Mouse (Mus musculus) macrophage (primary cell): Measurements from ENCODE around the gene Kif13a. TPM values are rescaled to one million over a fixed set of nuclear protein-coding genes. Genes with fewer than 3 reads are reported as not detected.

Experiments used
- H3K27ac ChIP-seq: fragments of 350-480 bp; formaldehyde crosslinking; 2 replicates; pipeline ENCODE4 v1.9.0; 2021
- H3K36me3 ChIP-seq: fragments of 350-480 bp; formaldehyde crosslinking; 2 replicates; pipeline ENCODE4 v1.9.0; 2021; ENCODE audit errors: inconsistent target
- H3K4me3 ChIP-seq: fragments of 350-480 bp; formaldehyde crosslinking; 2 replicates; pipeline ENCODE4 v1.9.0; 2021; ENCODE audit errors: inconsistent target
- H3K79me2 ChIP-seq: fragments of 350-480 bp; formaldehyde crosslinking; 2 replicates; pipeline ENCODE4 v1.9.0; 2021; ENCODE audit errors: inconsistent target
- WGBS: methylation state at CpG from one replicate; pipeline ENCODE4 v1.1.7; 2026; ENCODE audit warnings: inconsistent platforms; ENCODE audit not compliant: missing documents; 5-methylcytosine and 5-hydroxymethylcytosine counted together
- polyA plus RNA-seq: library from polyadenylated mRNA; stranded (reverse); fragments of 250-400 nt; gene quantifications from 3 replicates; pipeline ENCODE4 v1.2.4, GENCODE M21; 2018; ENCODE audit warnings: inconsistent platforms

Kif13a gene
- polyA plus RNA-seq, 1 experiment from 2014 or later, result 19.7 TPM

GRCm38 (mm10) chr13:46943294-46943693, 13.6 kb upstream of the Kif13a start:
- no peak overlapping the region for H3K27ac ChIP-seq
- no peaks in the 10 kb centered on the region for H3K36me3 ChIP-seq
- no peaks in the 10 kb centered on the region for H3K79me2 ChIP-seq
- H3K4me3 ChIP-seq, result no peak overlapping the region

- no peak overlapping the region for H3K4me3 ChIP-seq
- whole genome bisulfite sequencing, result 85% methylated on average over 10 of the region's 10 CpGs
- no peaks in the 10 kb centered on the region for H3K36me3 ChIP-seq
- no peak overlapping the region for H3K27ac ChIP-seq
- no peaks in the 10 kb centered on the region for H3K79me2 ChIP-seq
Observed at GRCm38 (mm10) chr13:46934116-46934515, 4.4 kb upstream of the Kif13a start.

GRCm38 (mm10) chr13:46932846-46933245, 3.2 kb upstream of the Kif13a start:
- Histone ChIP-seq H3K4me3 (no peak overlapping the region), H3K79me2 (peaks cover 11% of the 10 kb centered on the region; the same call in 1 of the 2 replicates), H3K27ac (no peak overlapping the region), H3K36me3 (no peaks in the 10 kb centered on the region)
- WGBS, result 76% methylated on average over 6 of the region's 6 CpGs

DNA sequence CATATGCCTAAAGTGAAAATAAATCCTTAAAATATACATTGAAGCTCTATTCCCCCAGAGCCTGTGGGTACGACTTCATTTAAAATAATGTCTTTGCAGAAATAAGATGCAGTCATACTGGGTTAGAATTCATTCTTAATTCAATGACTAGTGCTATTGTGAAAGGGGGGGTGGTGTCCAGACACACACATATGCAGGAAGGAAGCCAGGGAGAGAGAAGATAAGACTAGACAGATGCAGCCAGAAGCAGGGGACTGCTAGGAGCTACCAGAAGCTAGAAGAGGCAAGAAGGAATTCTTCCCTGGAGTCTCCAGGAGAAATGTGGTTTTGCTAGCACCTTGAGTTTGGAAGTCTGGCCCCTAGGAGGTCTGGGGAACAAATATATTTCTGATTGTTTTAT, 2.4 kb upstream of the Kif13a start:
- H3K27ac ChIP-seq, result no peak overlapping the region
- peaks cover 19% of the 10 kb centered on the region; the same call in 1 of the 2 replicates for H3K79me2 ChIP-seq
- no peak overlapping the region for H3K4me3 ChIP-seq
- no peaks in the 10 kb centered on the region for H3K36me3 ChIP-seq
- 22% methylated on average over 1 of the region's 1 CpGs for WGBS

DNA sequence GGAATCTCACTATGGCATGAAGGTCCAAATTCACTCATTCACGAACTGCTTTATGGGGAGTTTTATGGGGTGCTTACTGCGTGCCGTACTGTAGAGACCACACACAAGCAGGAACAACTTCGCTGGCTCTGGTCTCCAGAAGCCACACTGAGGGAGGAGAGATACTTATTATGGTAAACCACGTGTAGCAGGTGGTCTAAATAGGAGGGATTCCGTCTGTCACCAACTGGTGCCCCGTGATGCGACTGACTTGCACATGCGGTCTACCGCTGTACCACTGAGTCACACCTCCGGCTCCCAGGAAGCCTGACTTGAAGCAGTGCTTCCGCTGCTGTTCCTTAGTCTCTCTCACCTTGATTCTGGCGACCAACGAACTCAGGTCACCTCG, 986 bp upstream of the Kif13a start:
- no peaks in the 10 kb centered on the region for H3K36me3 ChIP-seq
- H3K27ac ChIP-seq, result peak overlapping the region; percentile 69
- 1% methylated on average over 15 of the region's 15 CpGs for WGBS
- H3K79me2 ChIP-seq, result peaks cover 33% of the 10 kb centered on the region
- H3K4me3 ChIP-seq, result peak overlapping the region; percentile 44

GRCm38 (mm10) chr13:46928961-46929691, 541 bp downstream of the Kif13a start:
- WGBS, result under 1% methylated on average over 57 of the region's 60 CpGs
- H3K79me2 ChIP-seq, result peaks cover 48% of the 10 kb centered on the region
- no peak overlapping the region for H3K27ac ChIP-seq
- no peaks in the 10 kb centered on the region for H3K36me3 ChIP-seq
- H3K4me3 ChIP-seq, result peak overlapping the region; percentile 56

DNA sequence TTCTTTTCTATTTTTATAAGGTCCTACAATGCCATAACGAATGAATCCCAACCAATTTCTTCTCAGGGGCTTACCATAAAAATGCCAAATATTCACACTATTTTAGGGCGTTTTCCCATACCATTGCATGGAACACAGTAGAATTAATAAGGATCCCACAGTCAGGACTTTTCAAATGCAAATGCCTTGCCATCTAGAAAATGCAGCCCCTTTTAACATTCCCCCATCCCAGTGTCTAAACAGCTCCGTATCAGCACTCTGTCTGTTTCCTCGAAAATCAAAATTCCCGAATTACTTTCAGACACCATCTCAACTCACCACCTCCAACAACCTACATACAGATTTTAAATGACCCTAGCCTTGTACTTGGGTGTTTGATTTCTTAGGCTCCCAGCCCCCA, 1.3 kb downstream of the Kif13a start:
- peak overlapping the region; percentile 56 for H3K4me3 ChIP-seq
- H3K36me3 ChIP-seq, result no peaks in the 10 kb centered on the region
- H3K27ac ChIP-seq, result no peak overlapping the region
- peaks cover 55% of the 10 kb centered on the region for H3K79me2 ChIP-seq
- 90% methylated on average over 5 of the region's 5 CpGs for WGBS

- no peak overlapping the region for H3K27ac ChIP-seq
- 89% methylated on average over 13 of the region's 13 CpGs for WGBS
- no peaks in the 10 kb centered on the region for H3K36me3 ChIP-seq
Observed at GRCm38 (mm10) chr13:46925671-46926070, 4.0 kb downstream of the Kif13a start.

DNA sequence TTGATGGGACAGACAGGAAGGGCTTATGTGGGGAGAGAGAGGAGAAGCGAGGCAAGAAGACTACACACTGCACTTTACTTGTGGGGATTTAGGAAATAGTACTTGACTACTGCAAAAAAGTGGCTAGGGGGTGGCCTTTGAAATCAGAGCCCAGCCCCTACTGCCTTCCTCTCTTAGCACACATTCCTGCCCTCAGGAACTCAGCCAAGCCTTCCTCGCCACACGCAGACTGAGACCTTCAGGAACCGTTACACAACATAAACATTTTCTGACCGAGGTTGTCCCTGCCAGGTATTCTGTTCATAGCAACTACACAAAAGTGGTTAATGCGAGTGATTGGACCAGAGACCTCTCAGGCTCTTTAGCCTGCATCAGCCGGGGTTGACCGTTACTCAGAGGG, 8.1 kb downstream of the Kif13a start:
- Histone ChIP-seq H3K36me3 (no peaks in the 10 kb centered on the region), H3K4me3 (no peak overlapping the region), H3K27ac (no peak overlapping the region), H3K79me2 (peaks cover 59% of the 10 kb centered on the region)
- 93% methylated on average over 8 of the region's 8 CpGs for WGBS

More at GRCm38 (mm10) chr13:46925671-46926070, 4.0 kb downstream of the Kif13a start:
- no peak overlapping the region for H3K4me3 ChIP-seq
- peaks cover 70% of the 10 kb centered on the region for H3K79me2 ChIP-seq

DNA sequence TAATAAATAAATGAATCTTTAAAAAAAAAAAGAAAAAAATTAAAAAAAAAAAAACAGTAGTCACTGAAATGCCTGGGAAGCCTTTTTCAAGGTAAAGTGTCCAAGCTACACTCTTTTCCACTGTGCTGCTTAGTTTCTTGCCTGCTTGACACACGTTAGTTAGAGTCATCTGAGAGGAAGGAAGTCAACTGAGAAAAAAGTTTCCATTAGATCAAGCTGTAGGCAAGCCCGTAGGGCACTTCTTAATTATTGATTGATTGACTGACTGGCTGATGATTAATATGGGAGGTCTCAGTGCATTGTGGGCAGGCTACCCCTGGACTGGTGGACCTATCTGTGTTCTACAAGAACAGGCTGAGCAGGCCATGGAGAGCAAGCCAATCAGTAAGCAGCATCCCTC, 9.9 kb downstream of the Kif13a start:
- Histone ChIP-seq H3K36me3 (no peaks in the 10 kb centered on the region), H3K79me2 (peaks cover 50% of the 10 kb centered on the region; the same call in 1 of the 2 replicates), H3K4me3 (no peak overlapping the region), H3K27ac (no peak overlapping the region)
- WGBS, result 74% methylated on average over 2 of the region's 2 CpGs

DNA sequence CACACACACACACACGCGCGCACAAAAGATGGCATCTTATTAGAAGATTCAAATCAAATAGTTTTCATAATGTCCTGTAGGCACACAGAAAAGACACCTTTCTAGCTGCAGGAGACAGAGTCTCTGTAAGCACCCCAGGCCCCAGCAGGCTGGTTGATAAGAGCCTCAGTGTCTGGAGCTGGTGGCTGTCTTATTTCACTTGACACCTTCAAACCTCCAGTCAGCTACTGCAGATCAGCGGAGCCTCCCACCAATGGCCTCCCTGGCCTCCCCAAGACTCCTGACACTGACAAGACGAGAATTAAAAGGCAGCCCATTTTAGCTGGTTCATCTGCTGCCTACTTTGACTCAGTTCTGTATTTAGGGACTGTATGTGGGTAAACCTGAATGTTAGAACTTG, 11.2 kb downstream of the Kif13a start:
- no peak overlapping the region for H3K4me3 ChIP-seq
- H3K79me2 ChIP-seq, result peaks cover 42% of the 10 kb centered on the region; the same call in 1 of the 2 replicates
- H3K27ac ChIP-seq, result no peak overlapping the region
- no peaks in the 10 kb centered on the region for H3K36me3 ChIP-seq
- WGBS, result 85% methylated on average over 5 of the region's 5 CpGs

DNA sequence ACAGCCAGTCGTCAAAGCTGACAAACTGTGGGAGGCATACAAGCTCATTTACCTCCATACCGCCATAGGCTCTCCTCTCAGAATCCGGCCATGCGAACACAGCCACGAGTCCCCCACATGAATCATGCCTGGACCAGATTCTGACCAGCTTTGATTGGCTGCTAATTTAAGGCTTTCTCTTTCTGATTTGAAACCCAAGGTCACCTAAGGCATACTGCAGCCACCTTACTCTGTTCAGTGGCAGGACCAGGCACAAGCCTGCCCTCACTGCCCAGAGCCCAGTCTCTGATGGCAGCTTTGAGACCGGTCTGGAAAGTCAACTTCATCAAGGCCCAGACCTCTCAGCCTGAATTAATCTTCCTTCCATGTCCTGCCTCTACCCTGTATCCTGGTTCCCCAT, 17.7 kb downstream of the Kif13a start:
- WGBS, result 96% methylated on average over 6 of the region's 6 CpGs
- no peaks in the 10 kb centered on the region for H3K36me3 ChIP-seq
- no peak overlapping the region for H3K4me3 ChIP-seq
- peaks cover 62% of the 10 kb centered on the region; the same call in 1 of the 2 replicates for H3K79me2 ChIP-seq
- no peak overlapping the region for H3K27ac ChIP-seq

DNA sequence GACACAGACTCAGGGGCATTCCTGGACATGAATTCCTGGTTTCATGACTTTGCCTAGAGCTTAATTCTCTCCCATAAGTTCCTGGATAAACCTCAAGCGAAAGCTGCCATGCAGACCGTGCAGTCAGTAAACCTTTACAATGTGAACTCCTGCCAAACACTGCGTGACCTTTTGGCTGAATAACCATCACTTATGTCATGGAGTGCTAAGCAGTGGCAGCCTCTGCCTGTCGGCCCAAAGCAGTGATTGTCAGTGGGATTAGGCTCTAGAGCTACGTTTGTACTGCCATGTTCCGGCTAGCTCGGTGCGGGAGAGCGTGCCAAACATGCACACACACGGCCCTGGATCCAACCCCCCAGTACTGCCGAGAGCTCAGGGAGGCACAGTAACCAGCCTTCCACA, 18.6 kb downstream of the Kif13a start:
- Histone ChIP-seq H3K79me2 (peaks cover 52% of the 10 kb centered on the region; the same call in 1 of the 2 replicates), H3K27ac (no peak overlapping the region), H3K36me3 (no peaks in the 10 kb centered on the region), H3K4me3 (no peak overlapping the region)
- WGBS, result 91% methylated on average over 11 of the region's 11 CpGs

DNA sequence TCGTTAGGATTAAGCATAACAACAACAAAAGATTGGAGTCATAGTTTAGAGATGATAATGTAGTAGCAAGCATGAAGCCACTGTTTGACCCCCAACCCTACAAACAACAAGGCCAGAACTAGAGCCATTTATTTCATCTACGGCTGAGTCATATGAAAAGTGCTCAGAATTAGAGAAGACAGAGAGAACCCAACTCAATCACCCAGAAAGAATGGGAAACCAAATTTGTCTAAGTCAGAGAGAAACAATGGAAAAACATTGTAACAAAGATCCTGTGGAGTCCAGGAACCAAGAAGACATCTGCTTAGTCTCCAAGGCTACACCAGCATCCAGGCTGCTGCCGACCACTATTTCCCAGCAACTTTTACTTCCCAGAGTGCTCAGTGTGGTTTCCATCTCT, 19.7 kb downstream of the Kif13a start:
- Histone ChIP-seq H3K79me2 (peaks cover 49% of the 10 kb centered on the region; the same call in 1 of the 2 replicates), H3K36me3 (no peaks in the 10 kb centered on the region), H3K4me3 (no peak overlapping the region), H3K27ac (no peak overlapping the region)
- 85% methylated on average over 3 of the region's 3 CpGs for WGBS

- Histone ChIP-seq H3K36me3 (no peaks in the 10 kb centered on the region), H3K27ac (no peak overlapping the region), H3K4me3 (no peak overlapping the region), H3K79me2 (peaks cover 53% of the 10 kb centered on the region; the same call in 1 of the 2 replicates)
- WGBS, result 86% methylated on average over 12 of the region's 12 CpGs
Observed at GRCm38 (mm10) chr13:46909005-46909565, 20.6 kb downstream of the Kif13a start.
